Mouse (Mus musculus) erythroblast, adult 5-6 weeks (primary cell): ENCODE results near the gene Tram2. TPM values are rescaled to one million over a fixed set of nuclear protein-coding genes. Genes with fewer than 3 reads are reported as not detected.

Experiments used
- ATAC-seq: replicated peaks from 2 replicates; pipeline ENCODE4 v1.8.0; 2016; ENCODE audit warnings: moderate number of reproducible peaks, mild to moderate bottlenecking, moderate TSS enrichment, inconsistent platforms; ENCODE audit not compliant: poor library complexity, low FRiP score, severe bottlenecking
- total RNA-seq, 2 experiments: library from RNA; stranded (forward) in 1 of 2; stranded (reverse) in 1 of 2; fragments of 150-400 nt in 1 of 2; fragments of 200-764, 138-1000 nt in 1 of 2; gene quantifications; 2 replicates each; pipeline versions ENCODE4 v1.2.3 to v1.2.4; 2015 to 2017; ENCODE audit warnings: low replicate concordance in 2 of 2

Tram2 gene
- total RNA-seq, 2 experiments from 2014 or later: 0.34 to 1.7 TPM

DNA sequence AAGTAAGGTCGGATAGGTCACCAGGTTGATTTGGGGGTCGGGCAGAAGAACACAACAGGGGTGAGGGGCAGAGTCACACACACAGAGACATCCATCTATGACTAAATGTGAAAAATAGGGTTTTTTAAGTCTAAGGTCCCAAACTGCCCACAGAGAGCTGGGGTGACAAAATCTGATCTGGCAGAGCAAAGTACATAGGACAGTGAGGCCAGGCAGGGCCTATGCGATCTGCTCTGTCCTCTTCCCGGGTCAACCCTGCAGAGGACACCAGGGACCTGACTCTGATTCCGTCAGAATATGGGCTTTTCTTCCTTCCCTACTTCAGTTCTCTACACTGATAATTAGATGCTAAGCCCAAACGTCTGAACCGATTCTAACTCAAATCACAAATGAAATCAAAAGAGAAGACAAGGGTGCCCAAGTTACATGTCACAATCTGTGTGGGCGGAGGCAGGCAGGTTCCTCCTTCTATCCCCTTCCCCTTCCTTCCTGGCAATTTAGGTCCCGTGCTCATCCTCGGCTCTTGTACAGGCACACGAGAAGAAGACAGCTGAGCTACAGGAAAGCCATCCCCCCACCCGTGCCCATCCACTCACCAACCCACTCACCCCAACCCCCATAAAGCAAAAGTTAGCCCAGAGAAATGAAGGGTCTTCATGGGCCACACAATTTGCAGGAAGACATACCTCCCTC, 9.1 kb downstream of the Tram2 start:
- no peak for ATAC-seq

DNA sequence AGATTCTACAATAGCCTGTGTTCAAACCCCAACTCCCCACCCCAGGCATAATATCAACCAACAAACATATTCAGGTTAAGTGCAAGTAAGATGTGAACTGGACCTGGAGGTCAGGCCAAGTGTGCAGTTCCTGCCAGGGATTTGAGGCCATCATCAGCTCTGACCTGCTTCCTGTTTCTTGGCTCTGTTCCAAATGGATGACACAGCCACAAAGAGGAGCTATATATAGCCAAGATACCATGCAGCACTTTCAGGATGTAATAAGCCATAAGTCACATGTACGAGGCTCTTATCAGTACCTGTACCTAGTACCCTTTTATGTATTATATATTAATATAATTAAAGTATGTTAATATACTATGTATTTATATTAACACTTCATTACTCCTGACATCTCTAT, 10.5 kb downstream of the Tram2 start:
- ATAC-seq: no peak

DNA sequence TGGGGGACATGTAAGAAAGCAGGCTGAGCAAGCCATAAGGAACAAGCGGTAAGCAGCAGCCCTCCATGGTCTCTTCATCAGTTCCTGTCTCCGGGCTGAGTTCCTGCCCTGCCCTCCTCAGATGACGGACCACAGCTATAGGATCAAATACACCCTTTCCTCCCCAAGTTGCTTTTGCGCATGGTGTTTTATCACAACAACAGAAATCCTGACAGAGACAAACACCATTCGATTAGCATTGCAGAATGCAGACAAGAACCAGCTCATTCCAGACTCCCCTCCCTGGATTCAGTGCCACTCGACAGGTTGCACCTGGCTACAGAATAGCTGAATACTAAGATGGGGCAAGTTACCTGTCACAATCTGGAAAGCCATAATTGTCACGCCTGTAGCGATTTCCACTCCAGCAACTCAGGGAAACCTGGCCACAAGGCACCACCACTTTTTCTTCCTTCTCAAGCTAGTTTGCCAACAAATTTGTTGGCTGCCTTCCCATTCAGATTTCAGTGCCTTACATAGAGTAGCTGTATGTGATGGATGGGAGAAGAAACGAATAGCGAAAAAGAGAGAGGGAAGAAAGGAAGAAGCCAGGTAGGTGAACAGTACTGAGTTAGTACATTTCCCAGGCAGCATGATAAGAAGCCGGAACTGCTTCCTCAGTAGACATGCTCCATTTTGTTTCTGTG, 11.3 kb downstream of the Tram2 start:
- ATAC-seq: no peak

DNA sequence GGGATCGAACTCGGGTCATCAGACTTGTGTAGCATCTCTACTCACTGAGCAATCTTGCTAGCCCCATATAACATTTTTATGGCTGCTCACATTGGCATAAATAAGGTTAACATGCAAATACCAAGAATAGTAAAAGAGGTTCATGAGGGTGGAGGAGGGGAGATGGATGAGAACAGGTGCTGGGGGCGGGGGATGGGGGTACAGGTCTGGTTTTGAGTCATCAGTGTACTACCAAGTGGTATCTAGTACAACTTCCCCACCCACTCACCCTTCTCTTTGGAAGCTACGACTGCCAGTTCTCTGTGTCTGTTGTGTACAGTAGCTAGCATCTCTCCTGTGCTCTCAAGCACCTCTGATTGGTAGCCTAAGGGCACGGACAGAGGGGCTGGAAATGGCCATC, 14.9 kb downstream of the Tram2 start:
- no peak for ATAC-seq

DNA sequence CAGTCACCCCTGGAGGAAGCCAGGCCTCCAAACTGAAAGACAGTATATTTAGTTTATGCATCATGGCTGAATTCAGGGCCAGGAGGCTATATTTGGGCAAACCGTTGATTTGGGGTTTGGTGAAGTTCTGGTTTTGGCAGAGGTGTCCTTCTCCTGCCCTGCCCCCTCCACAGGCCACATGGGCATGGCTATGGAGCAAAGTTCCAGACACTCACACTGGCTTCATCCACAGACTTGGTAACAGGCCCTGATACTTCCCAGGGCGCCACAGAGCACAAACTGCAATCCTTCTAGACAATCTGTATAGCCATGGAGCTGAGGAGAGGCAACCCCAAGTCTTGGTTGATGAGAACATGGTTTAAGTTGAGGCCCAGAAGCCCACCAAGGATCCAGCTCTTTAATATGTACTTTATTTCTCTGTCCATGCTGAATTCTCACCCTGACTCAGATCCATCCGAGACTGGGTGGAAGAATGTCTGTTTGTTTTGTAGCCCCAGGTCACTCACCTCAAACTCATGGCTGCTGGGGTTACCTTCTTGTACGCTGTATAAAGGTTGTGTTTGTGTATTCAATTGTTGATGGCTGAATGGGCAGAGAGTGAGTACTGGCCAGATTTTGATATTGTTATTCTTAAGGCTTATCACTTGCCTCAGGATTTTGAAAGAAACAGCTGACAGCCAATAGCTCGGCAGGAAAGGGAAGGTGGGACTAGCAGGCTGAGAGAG, 19.5 kb downstream of the Tram2 start:
- no peak for ATAC-seq

DNA sequence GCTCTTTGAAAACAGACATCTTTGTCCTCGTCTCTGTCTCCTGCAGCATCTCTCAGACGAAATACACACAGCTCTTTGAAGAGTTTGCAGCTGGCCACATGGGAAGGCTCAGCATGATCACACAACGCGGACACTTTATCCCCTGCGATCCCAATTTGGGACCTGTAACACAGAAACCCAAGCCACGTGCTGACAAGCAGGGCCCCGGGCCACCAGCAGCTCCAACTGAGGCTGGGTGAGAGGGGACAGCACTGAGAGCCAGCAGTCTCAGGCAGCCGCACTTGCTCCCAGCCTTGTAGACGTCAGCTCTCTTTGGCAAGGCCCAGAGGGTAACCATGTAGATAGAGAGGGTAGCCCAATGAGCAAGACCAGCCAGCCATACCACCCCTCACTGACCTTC, 26.0 kb downstream of the Tram2 start:
- ATAC-seq: no peak

- no peak for ATAC-seq
Observed at GRCm38 (mm10) chr1:21052608-21053007, 26.4 kb downstream of the Tram2 start.

DNA sequence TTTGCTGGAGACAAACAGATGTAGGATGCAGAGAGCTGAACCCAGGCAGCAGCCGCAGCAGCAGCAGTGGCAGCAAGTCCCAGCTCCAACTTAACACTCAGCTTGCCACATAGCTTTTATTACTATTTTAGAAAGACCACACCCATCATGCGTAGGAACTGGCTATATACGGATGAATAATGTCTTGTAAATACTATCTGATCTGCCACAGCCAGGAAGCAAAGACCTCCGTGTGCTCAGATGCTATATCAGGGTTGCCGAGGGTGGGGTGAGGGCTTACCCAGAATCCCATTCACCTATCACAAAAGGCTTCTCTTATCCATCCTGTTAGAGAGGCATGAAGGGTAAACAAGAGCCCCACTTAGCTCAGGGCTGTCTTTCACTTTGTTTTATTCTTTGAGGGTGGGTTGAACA, 26.9 kb downstream of the Tram2 start:
- ATAC-seq: no peak

- no peak for ATAC-seq
Observed at GRCm38 (mm10) chr1:21049005-21049404, 30.0 kb downstream of the Tram2 start.

DNA sequence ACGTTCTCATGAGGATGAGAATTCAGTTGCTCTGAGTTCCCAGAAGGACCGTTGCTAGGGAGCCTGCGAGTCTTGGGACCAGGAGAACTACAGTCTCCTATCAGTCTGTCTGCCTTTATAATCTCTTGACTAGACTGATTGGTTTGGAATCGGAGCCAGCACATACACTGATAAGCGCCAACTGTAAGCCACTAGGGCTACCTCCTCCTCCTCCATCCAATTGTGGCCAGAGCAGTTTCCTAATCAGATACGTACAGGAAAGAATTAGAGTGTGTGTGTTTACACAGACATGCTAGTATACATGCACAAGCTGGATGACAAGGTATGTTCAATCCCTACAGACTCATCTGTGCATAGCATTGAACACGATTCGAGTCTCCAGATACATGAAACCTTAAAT, 30.6 kb downstream of the Tram2 start:
- no peak for ATAC-seq

DNA sequence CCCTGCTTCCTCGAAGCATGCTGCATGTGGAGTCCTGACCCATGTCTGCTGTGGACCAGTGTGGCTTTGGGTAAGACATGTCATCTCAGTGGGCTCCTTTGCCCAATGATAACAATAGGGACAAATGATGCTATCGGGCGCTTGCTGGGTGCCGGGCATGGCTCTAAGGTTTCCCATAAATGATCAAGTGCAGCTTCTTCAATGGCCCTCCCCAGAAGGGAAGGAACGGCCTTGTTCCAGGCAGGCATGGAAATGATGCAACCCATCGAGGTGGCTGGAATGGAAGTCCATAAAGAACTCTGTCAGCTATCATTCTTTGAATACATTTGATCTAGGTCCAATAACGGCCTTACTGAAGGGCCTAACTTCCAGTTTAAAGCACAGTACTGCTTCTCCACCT, 36.6 kb downstream of the Tram2 start:
- ATAC-seq: no peak

DNA sequence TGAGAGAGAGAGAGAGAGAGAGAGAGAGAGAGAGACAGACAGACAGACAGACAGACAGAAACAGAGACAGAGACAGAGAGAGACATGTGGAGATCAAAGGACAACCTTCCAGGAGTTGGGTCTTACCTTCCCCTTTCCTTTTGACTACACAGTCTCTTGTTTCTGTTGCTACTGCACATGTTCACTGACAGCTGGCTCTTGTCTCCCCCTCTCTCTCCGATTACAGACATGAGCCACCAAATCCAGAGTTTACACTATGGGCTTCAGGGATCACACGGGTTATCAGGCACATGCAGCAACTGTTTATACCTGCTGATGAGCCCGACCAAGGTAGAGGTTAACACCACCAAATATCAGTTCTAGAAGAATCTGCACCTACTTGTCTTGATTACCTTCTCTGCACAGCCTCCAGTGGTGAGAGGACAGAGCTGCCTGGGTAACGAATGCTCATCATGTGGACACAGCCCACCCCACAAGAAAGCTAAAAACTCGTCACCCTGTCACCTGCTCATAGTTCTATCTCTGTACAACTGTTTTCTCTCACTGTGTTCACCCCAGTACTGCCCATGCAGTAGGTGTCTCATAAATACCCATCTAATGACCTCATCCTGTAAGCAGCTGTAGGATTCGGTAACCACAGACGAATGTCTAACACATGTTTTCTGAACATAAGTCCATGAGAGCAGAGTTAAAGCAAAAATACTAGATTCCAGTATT, 38.3 kb downstream of the Tram2 start:
- ATAC-seq: no peak

GRCm38 (mm10) chr1:21040173-21040572, 38.9 kb downstream of the Tram2 start:
- ATAC-seq: no peak

DNA sequence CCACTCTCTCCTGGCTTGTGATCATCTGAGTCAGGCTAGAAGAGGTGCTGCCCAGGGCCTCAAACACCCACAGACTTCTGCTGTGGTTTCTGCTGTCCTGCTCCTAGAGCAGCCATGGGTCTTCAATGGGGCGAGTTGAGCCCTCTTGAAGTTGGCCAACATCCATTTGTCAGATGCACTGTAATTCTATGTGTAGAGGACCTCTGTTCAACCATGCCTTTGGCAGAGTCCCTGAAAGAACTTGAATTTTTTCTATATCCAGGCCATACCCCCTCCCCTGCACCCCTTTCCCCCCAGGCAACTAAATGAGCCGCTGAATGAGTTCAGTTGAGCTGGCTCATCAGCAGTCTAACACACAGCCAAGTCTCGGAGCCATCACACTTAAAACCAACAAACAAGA, 39.5 kb downstream of the Tram2 start:
- no peak for ATAC-seq

DNA sequence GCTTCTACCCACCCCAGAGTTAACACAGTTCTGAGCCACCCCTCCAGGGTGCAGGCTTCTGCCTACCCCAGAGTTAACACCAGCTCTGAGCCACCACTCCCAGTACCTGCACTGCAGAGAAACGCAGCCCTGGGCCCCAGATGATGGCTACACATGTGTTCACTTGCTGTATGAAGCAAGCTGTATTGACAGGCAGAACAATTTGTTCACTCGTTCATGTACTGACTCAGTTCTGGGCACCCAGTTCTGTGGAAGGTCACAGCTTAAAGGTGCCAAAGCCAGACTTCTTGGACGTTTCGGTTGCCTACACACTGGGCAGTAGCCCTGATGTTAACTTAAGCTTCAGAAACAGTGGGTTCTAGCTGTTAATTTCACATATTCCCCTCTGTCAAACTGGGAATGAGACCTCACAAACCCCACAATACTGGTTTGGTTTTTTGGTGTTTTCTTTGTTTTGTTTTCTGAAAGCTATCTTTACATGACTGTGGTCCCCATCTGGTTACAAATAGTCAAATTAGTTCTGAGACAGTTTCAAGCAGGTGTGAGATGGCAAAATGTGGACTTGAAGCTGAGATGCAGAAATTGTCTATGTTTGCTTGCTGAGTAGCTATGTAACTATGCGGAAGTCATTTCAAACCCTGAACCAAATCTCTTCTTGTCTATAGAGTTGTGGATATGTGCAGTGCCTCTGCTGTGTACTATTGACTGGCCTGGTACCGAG, 41.0 kb downstream of the Tram2 start:
- ATAC-seq: no peak

DNA sequence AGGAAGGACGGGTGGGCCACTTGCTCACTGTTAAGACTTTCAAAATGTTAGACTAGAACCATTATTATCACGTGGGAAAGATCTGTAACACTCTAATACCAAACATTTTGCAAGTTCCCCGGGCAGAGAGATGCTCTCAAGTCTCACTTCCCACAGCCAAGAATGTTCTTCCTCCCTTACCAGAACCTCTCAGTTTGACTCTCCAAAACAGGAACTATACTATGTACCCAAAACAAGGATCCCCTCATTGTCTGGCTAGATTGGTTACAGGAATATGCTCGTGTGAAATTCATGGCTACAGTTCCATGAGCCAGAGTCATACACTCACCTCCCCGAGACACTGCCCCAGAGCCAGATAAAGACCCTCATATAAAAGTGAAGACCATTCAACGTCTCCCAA, 43.2 kb downstream of the Tram2 start:
- ATAC-seq: no peak

DNA sequence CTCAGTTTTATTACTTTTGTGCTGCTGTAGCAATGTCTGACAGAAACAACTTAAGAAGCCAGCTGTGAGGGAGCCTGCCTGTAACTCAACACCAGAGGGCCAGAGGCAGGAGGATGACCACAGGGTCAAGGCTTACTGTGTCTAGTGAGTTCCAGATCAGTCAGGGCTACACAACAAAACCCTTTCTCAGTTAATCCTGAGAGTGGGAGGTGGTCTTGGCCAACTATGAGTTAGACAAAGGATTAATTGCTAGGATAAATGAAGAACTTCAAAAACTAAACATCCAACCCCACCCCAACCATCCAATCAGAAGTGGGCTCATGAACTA, 45.3 kb downstream of the Tram2 start:
- no peak for ATAC-seq

GRCm38 (mm10) chr1:21033065-21033791, 45.8 kb downstream of the Tram2 start:
- no peak for ATAC-seq

- no peak for ATAC-seq
Observed at GRCm38 (mm10) chr1:21031650-21032049, 47.4 kb downstream of the Tram2 start.
